Mouse (Mus musculus) liver, embryonic 16.5 days (tissue): ENCODE measurements around the gene Sfxn2. TPM values are rescaled to one million over a fixed set of nuclear protein-coding genes. Genes with fewer than 3 reads are reported as not detected.
A peak's percentile ranks its signal among the peaks of the same experiment; 100 is the strongest.

Experiments
- ATAC-seq: fragments of 200-750 bp; cut with Nextera tagmentation; 2 replicates; pipeline ENCODE4 v1.8.0; 2017; ENCODE audit warnings: low read depth, mild to moderate bottlenecking, moderate number of reproducible peaks, moderate library complexity
- H3K27ac ChIP-seq: fragments of 300-500 bp; sonication (generic); 2 replicates; pipeline ENCODE4 v1.5.1; 2014; ENCODE audit warnings: mild to moderate bottlenecking, low read length
- H3K27me3 ChIP-seq: fragments of 300-500 bp; sonication (generic); 2 replicates; pipeline ENCODE4 v1.6.1; 2014; ENCODE audit warnings: low read depth, low read length, mixed read lengths; ENCODE audit not compliant: control insufficient read depth, insufficient read depth
- H3K36me3 ChIP-seq: fragments of 300-500 bp; sonication (generic); 2 replicates; pipeline ENCODE4 v1.6.1; 2014; ENCODE audit warnings: mild to moderate bottlenecking; ENCODE audit not compliant: control insufficient read depth, insufficient read depth
- H3K4me1 ChIP-seq: fragments of 300-500 bp; sonication (generic); 2 replicates; pipeline ENCODE4 v1.6.1; 2014; ENCODE audit warnings: low read depth, low read length, mixed read lengths; ENCODE audit not compliant: control insufficient read depth
- H3K4me2 ChIP-seq: fragments of 300-500 bp; sonication (generic); 2 replicates; pipeline ENCODE4 v1.6.1; 2014; ENCODE audit warnings: low read depth, low read length, mixed read lengths
- H3K4me3 ChIP-seq: fragments of 300-500 bp; sonication (generic); 2 replicates; pipeline ENCODE4 v1.5.1; 2014; ENCODE audit warnings: low read depth, mild to moderate bottlenecking, low read length
- H3K9ac ChIP-seq: fragments of 300-500 bp; sonication (generic); 2 replicates; pipeline ENCODE4 v1.6.1; 2014; ENCODE audit warnings: low read depth, low read length
- H3K9me3 ChIP-seq: fragments of 300-500 bp; sonication (generic); replicated peaks from 2 replicates; pipeline ENCODE4 v1.6.1; 2016; ENCODE audit warnings: low read length; ENCODE audit not compliant: control insufficient read depth
- WGBS: fragments of 180-500 bp; shearing (Covaris S2); extraction: QIAGEN DNeasy Blood & Tissue Kit; methylation state at CpG from one replicate; pipeline ENCODE4 v1.1.7; 2014; ENCODE audit not compliant: insufficient replicate concordance; 5-methylcytosine and 5-hydroxymethylcytosine counted together
- polyA plus RNA-seq: library from polyadenylated mRNA; unstranded; fragments of >200 nt; fragmentation: Nextera tagmentation; extraction: Ambion mirVana; gene quantifications from 2 replicates; pipeline ENCODE4 v1.2.1, GENCODE M21; 2015

The Sfxn2 gene
- polyA plus RNA-seq, 1 experiment from 2014 or later = 37.6 TPM

DNA sequence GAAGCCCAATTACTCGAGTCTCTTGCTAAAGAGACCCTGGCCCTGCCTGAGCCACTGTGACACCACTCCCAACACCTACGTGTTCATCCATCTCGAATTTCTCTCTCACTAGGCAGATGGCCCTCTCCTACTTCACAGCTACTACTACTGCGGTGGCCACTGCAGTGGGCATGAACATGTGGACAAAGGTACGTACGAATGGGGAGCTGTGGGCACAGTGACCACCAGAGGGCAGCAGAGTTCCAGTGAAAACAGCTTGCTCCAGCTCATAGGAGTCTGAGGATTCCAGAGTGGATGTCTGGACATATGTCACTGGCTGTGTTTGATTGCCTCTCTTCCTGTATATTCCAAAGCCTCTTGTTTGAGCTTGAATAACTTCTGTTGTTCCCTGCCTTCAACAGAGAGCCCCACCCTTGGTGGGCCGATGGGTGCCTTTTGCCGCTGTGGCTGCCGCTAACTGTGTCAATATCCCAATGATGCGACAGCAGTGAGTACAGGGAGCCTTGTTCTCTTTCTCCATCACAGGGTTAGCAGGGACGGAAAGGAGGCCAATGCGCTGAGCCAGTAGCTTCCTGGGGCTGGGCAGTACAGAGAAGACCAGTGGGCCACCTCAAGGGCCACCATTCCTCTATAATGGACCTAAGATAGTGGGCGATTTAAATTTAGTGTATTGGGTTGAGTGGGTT is 14.8 kb downstream of the Sfxn2 start:
- H3K27ac ChIP-seq = no peak overlapping the region
- no peaks in the 10 kb centered on the region for H3K4me1 ChIP-seq
- H3K4me3 ChIP-seq = no peak overlapping the region
- peaks cover 3% of the 10 kb centered on the region for H3K36me3 ChIP-seq
- no peak overlapping the region for H3K9ac ChIP-seq
- H3K27me3 ChIP-seq = no peaks in the 10 kb centered on the region
- H3K9me3 ChIP-seq = no peaks in the 10 kb centered on the region
- WGBS = 57% methylated on average over 13 of the region's 13 CpGs
- ATAC-seq = peak; percentile 35; the same call in 1 of the 2 replicates
- no peak overlapping the region for H3K4me2 ChIP-seq

GRCm38 (mm10) chr19:46591575-46591974 is 18.4 kb downstream of the Sfxn2 start:
- 69% methylated on average over 6 of the region's 6 CpGs for WGBS
- H3K4me2 ChIP-seq = no peak overlapping the region
- H3K27me3 ChIP-seq = no peaks in the 10 kb centered on the region
- no peaks in the 10 kb centered on the region for H3K4me1 ChIP-seq
- ATAC-seq = no peak
- H3K9me3 ChIP-seq = no peaks in the 10 kb centered on the region
- H3K4me3 ChIP-seq = no peak overlapping the region
- no peak overlapping the region for H3K9ac ChIP-seq
- H3K36me3 ChIP-seq = peaks cover 11% of the 10 kb centered on the region
- no peak overlapping the region for H3K27ac ChIP-seq

DNA sequence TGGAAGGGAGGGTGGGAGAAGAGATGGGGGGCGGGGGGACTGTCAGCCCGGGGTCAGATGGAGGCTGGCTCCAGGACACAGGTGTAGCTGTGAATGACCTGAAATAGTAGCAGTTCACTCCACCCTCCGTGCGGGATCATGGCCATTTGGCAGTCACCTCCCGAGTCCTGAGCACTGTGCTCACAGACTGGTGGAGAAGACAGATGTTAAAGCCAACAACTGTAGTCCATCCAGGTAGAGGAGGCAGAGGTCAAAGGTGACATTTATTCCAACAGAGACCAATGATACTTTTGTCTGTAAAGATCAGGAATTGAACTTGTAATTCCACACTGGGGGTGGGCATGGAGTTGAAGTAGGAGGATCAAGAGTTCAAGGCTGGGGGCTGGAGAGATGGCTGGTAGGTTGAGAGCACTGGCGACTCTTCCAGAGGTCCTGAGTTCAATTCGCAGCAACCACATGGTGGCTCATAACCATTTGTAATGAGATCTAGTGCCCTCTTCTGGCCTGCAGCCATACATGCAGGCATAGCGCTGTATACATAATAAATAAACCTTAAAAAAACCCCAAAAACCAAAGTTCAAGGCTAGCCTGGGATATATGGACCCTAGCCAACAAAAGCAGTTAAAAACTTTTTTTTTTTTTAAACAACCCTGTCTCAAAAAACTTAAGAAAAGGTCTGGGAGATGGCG is 19.7 kb downstream of the Sfxn2 start:
- no peak overlapping the region for H3K4me3 ChIP-seq
- no peaks in the 10 kb centered on the region for H3K9me3 ChIP-seq
- H3K4me1 ChIP-seq = peaks cover under 1% of the 10 kb centered on the region; the same call in 1 of the 2 replicates
- 84% methylated on average over 9 of the region's 9 CpGs for WGBS
- H3K9ac ChIP-seq = no peak overlapping the region
- H3K27me3 ChIP-seq = no peaks in the 10 kb centered on the region
- no peak overlapping the region for H3K27ac ChIP-seq
- peaks cover 11% of the 10 kb centered on the region for H3K36me3 ChIP-seq
- no peak overlapping the region for H3K4me2 ChIP-seq
- ATAC-seq = no peak

- no peaks in the 10 kb centered on the region for H3K27me3 ChIP-seq
- ATAC-seq = no peak
- H3K36me3 ChIP-seq = peaks cover 8% of the 10 kb centered on the region; the same call in 1 of the 2 replicates
- no peaks in the 10 kb centered on the region for H3K9me3 ChIP-seq
- H3K4me3 ChIP-seq = peak overlapping the region; percentile 83
- H3K9ac ChIP-seq = no peak overlapping the region
- WGBS = 83% methylated on average over 4 of the region's 4 CpGs
- peak overlapping the region; percentile 65 for H3K4me2 ChIP-seq
- peaks cover 30% of the 10 kb centered on the region for H3K4me1 ChIP-seq
- 0 out of 2 replicates have a peak overlapping the region, but pooled peaks have one; percentile 14 for H3K27ac ChIP-seq
Measured at GRCm38 (mm10) chr19:46598187-46598586, 25.0 kb downstream of the Sfxn2 start.

- Histone ChIP-seq H3K4me3 (peak within 1 kb of the TSS; percentile 83), H3K36me3 (peaks cover 6% of the 10 kb centered on the region; the same call in 1 of the 2 replicates), H3K9ac (peak within 1 kb of the TSS; percentile 80), H3K4me2 (peak within 1 kb of the TSS; percentile 65), H3K4me1 (peaks cover 30% of the 10 kb centered on the region), H3K27ac (peak within 1 kb of the TSS; percentile 70), H3K27me3 (no peaks in the 10 kb centered on the region), H3K9me3 (no peaks in the 10 kb centered on the region)
- WGBS = 0% methylated on average over 22 of the region's 22 CpGs
- peak; percentile 97 for ATAC-seq
Measured at GRCm38 (mm10) chr19:46598720-46599252, 25.6 kb downstream of the Sfxn2 start, which contains the start of gene Wbp1l. Wbp1l (plus strand) TSS chr19:46599084.

GRCm38 (mm10) chr19:46599375-46600256 is 26.5 kb downstream of the Sfxn2 start:
- Histone ChIP-seq H3K27ac (peak overlapping the region; percentile 70), H3K4me2 (peak overlapping the region; percentile 65), H3K4me3 (peak overlapping the region; percentile 83), H3K9me3 (no peaks in the 10 kb centered on the region), H3K27me3 (no peaks in the 10 kb centered on the region), H3K9ac (peak overlapping the region; percentile 80), H3K36me3 (no peaks in the 10 kb centered on the region), H3K4me1 (peaks cover 30% of the 10 kb centered on the region)
- WGBS = 6% methylated on average over 22 of the region's 22 CpGs
- ATAC-seq = no peak

- ATAC-seq = no peak
- peak overlapping the region; percentile 80; the same call in 1 of the 2 replicates for H3K9ac ChIP-seq
- 46% methylated on average over 4 of the region's 4 CpGs for WGBS
Measured at GRCm38 (mm10) chr19:46600371-46600770, 27.2 kb downstream of the Sfxn2 start.

GRCm38 (mm10) chr19:46601491-46601890 is 28.3 kb downstream of the Sfxn2 start:
- peak overlapping the region; percentile 65 for H3K4me2 ChIP-seq

More at GRCm38 (mm10) chr19:46600371-46600770, 27.2 kb downstream of the Sfxn2 start:
- Histone ChIP-seq H3K4me3 (peak overlapping the region; percentile 83), H3K27ac (peak overlapping the region; percentile 70), H3K27me3 (no peaks in the 10 kb centered on the region), H3K4me2 (peak overlapping the region; percentile 65), H3K9me3 (no peaks in the 10 kb centered on the region), H3K36me3 (no peaks in the 10 kb centered on the region), H3K4me1 (peaks cover 30% of the 10 kb centered on the region)

More at GRCm38 (mm10) chr19:46601491-46601890, 28.3 kb downstream of the Sfxn2 start:
- H3K9me3 ChIP-seq = no peaks in the 10 kb centered on the region
- H3K4me3 ChIP-seq = no peak overlapping the region; the same call in 1 of the 2 replicates
- 43% methylated on average over 14 of the region's 14 CpGs for WGBS
- peak overlapping the region; percentile 82 for H3K27ac ChIP-seq
- no peaks in the 10 kb centered on the region for H3K36me3 ChIP-seq
- H3K9ac ChIP-seq = no peak overlapping the region; the same call in 1 of the 2 replicates
- H3K4me1 ChIP-seq = peaks cover 32% of the 10 kb centered on the region
- H3K27me3 ChIP-seq = no peaks in the 10 kb centered on the region
- ATAC-seq = peak; percentile 22
